9 mouse cellular contexts compared by ENCODE assay signal in genomic region chr4:53121516-53122227, GRCm38 (mm10). TPM values are rescaled to one million over a fixed set of nuclear protein-coding genes. Genes with fewer than 3 reads are reported as not detected.
DNase-seq lines count a peak whose midpoint lies in the region; ATAC-seq lines count a peak whose summit lies in the region.
"Had no signal": no experiment of that assay in that cellular context is flagged by ENCODE, and none has a peak within 500 bp of the region (broad histone marks: within the 10 kb centered on the region; RNA-seq: fewer than 3 reads in every experiment).

No protein-coding gene starts in this region.

- peak overlapping the region; percentile 8 for H3K27ac ChIP-seq in liver, embryonic 12.5 days
- no peak overlapping the region for H3K27ac ChIP-seq in midbrain, embryonic 11.5 days (ENCODE audit: low read depth, low read length)
- H3K27ac ChIP-seq: kidney, postnatal 0 days had no signal

- H3K4me2 ChIP-seq in liver, embryonic 12.5 days: peak overlapping the region; percentile 18
- H3K4me2 ChIP-seq in midbrain, embryonic 11.5 days: no peak overlapping the region

- peak; percentile 69 for DNase-seq in layer of hippocampus, adult 11-12 months (ENCODE audit: low spot score)
- DNase-seq in layer of hippocampus, postnatal 25 days (ENCODE audit: extremely low spot score in 1 of 2, low spot score in 1 of 2): no peak
- peak; percentile 50 for DNase-seq in NIH3T3 (ENCODE audit: low read depth)
- peak; percentile 77 for DNase-seq in skeletal muscle tissue, adult 2 months (ENCODE audit: low read depth, low spot score)
- no peak for DNase-seq in cerebellum, adult 9-10 months
- DNase-seq in midbrain, embryonic 11.5 days (ENCODE audit: low spot score, missing footprints): no peak

- H3K36me3 ChIP-seq in liver, embryonic 12.5 days: peaks cover 18% of the 10 kb centered on the region
- no peaks in the 10 kb centered on the region for H3K36me3 ChIP-seq in midbrain, embryonic 11.5 days (ENCODE audit: control insufficient read depth, insufficient read depth, low read length)

- H3K4me1 ChIP-seq in liver, embryonic 12.5 days: peaks cover 39% of the 10 kb centered on the region
- H3K4me1 ChIP-seq in midbrain, embryonic 11.5 days (ENCODE audit: control insufficient read depth, insufficient read depth, low read length): peaks cover 2% of the 10 kb centered on the region; the same call in 1 of the 2 replicates

- WGBS in liver, embryonic 12.5 days (ENCODE audit: insufficient replicate concordance): 34% methylated on average over 7 of the region's 7 CpGs
- WGBS in midbrain, embryonic 11.5 days: 74% methylated on average over 7 of the region's 7 CpGs

- no peaks in the 10 kb centered on the region for H3K9me3 ChIP-seq in liver, embryonic 12.5 days (replicated peaks)
- no peaks in the 10 kb centered on the region for H3K9me3 ChIP-seq in midbrain, embryonic 11.5 days (ENCODE audit: control insufficient read depth, low read length)

- H3K4me3 ChIP-seq in liver, embryonic 12.5 days: no peak overlapping the region
- H3K4me3 ChIP-seq in midbrain, embryonic 11.5 days (ENCODE audit: low read depth, low read length): no peak overlapping the region

- H3K27me3 ChIP-seq in liver, embryonic 12.5 days (replicated peaks): no peaks in the 10 kb centered on the region
- H3K27me3 ChIP-seq in midbrain, embryonic 11.5 days (ENCODE audit: control insufficient read depth, insufficient read depth, low read length): no peaks in the 10 kb centered on the region

- no peak overlapping the region for H3K9ac ChIP-seq in liver, embryonic 12.5 days
- no peak overlapping the region for H3K9ac ChIP-seq in midbrain, embryonic 11.5 days (ENCODE audit: low read length)

- ATAC-seq in erythroblast, adult 5-6 weeks (replicated peaks; ENCODE audit: low FRiP score, poor library complexity, severe bottlenecking): peak; percentile 50
- peak; percentile 42 for ATAC-seq in liver, embryonic 12.5 days
- no peak for ATAC-seq in midbrain, embryonic 11.5 days (ENCODE audit: low FRiP score)

RNA-seq across cellular contexts. Expression of gene Abca1, which starts 38.0 kb away (rescaled TPM):
- total RNA-seq in layer of hippocampus, postnatal 25 days (2021): 10 to 100 TPM; 20.3 to 25.1 TPM
- 1.9 TPM in 2 replicates for total RNA-seq in erythroblast, adult 5-6 weeks (2015; ENCODE audit: low replicate concordance)
- 1.8 and 2.6 TPM in 2 replicates for total RNA-seq in erythroblast, adult 5-6 weeks (2017; ENCODE audit: low replicate concordance)
- 9.8 and 10.1 TPM in 2 replicates for polyA plus RNA-seq in liver, embryonic 12.5 days (2016; fragmentation: Nextera tagmentation; extraction: Ambion mirVana)
- 5.4 and 5.8 TPM in 2 replicates for polyA plus RNA-seq in midbrain, embryonic 11.5 days (2014; fragmentation: Nextera tagmentation; extraction: Ambion mirVana)

Comparison
In these comparisons a context has a peak if more than half of its experiments do, and no peak if none do; other contexts are left out.
1. DNase-seq: peak in layer of hippocampus, adult 11-12 months (single experiment), NIH3T3 (single experiment) and skeletal muscle tissue, adult 2 months (single experiment); none in layer of hippocampus, postnatal 25 days (0 of 2), cerebellum, adult 9-10 months (single experiment) and midbrain, embryonic 11.5 days (single experiment).
2. RNA of gene Abca1, which starts 38.0 kb away (total RNA-seq): 20.3 to 25.1 TPM in layer of hippocampus, postnatal 25 days; 1.8 to 2.6 TPM in erythroblast, adult 5-6 weeks; every median in the first group is over 4 times any median in the second.